In genomic region chrX:98936707-98937554, GRCm38 (mm10) we compare ENCODE assay signal across 8 mouse cellular contexts. TPM values are rescaled to one million over a fixed set of nuclear protein-coding genes. Genes with fewer than 3 reads are reported as not detected.
DNase-seq lines count a peak whose midpoint lies in the region; ATAC-seq and TF ChIP-seq lines count a peak whose summit lies in the region.

No protein-coding gene starts in this region.

- H3K27ac ChIP-seq in heart, embryonic 12.5 days (ENCODE audit: poor library complexity, severe bottlenecking): peak overlapping the region; percentile 93
- peak overlapping the region; percentile 90 for H3K27ac ChIP-seq in kidney, postnatal 0 days
- H3K27ac ChIP-seq in liver, embryonic 12.5 days: peak overlapping the region; percentile 91
- H3K27ac ChIP-seq in stomach, embryonic 15.5 days: peak overlapping the region; percentile 96

- ATAC-seq in heart, embryonic 12.5 days (ENCODE audit: insufficient number of reproducible peaks, low FRiP score): peak; percentile 90
- ATAC-seq in kidney, postnatal 0 days (replicated peaks; ENCODE audit: low FRiP score, low read depth): peak; percentile 95
- ATAC-seq in liver, embryonic 12.5 days: peak; percentile 82
- ATAC-seq in stomach, embryonic 15.5 days (ENCODE audit: insufficient read depth, low FRiP score, low read depth): peak; percentile 90

- H3K9ac ChIP-seq in heart, embryonic 12.5 days: peak overlapping the region; percentile 74
- peak overlapping the region; percentile 61 for H3K9ac ChIP-seq in kidney, postnatal 0 days (ENCODE audit: low read depth, low read length)
- H3K9ac ChIP-seq in liver, embryonic 12.5 days: peak overlapping the region; percentile 79
- H3K9ac ChIP-seq in stomach, embryonic 15.5 days: peak overlapping the region; percentile 48; the same call in 1 of the 2 replicates

- peak; percentile 95 for DNase-seq in brain, embryonic 14.5 days (ENCODE audit: low read depth)
- peak; percentile 94 for DNase-seq in kidney, postnatal 0 days (ENCODE audit: low spot score)
- peak; percentile 93 to 94 for DNase-seq in natural killer cell, adult 2 months (ENCODE audit: low spot score in 2 of 2)

- no peak for TF ChIP-seq CTCF in C2C12 (IDR thresholded peaks at IDR 0.05; ENCODE audit: control insufficient read depth, insufficient read depth, insufficient read length)
- no peak for TF ChIP-seq CTCF in brain, embryonic 14.5 days (IDR thresholded peaks at IDR 0.05; ENCODE audit: borderline replicate concordance, extremely low read depth, insufficient read depth, insufficient read length)
- TF ChIP-seq CTCF in kidney, postnatal 0 days (IDR thresholded peaks at IDR 0.05; ENCODE audit: low read depth): no peak

- H3K4me3 ChIP-seq in C2C12 (ENCODE audit: insufficient read depth, poor library complexity, severe bottlenecking): peak overlapping the region; percentile 56
- peak overlapping the region; percentile 72 for H3K4me3 ChIP-seq in erythroblast, embryonic 14.5 days (replicated peaks)
- H3K4me3 ChIP-seq in heart, embryonic 12.5 days: peak overlapping the region; percentile 62
- peak overlapping the region; percentile 46 for H3K4me3 ChIP-seq in kidney, postnatal 0 days (replicated peaks; ENCODE audit: low read depth, low read length)
- H3K4me3 ChIP-seq in liver, embryonic 12.5 days: peak overlapping the region; percentile 69
- peak overlapping the region; percentile 64 for H3K4me3 ChIP-seq in stomach, embryonic 15.5 days (replicated peaks)

- H3K79me2 ChIP-seq in C2C12 (ENCODE audit: control insufficient read depth, insufficient read depth): peaks cover 16% of the 10 kb centered on the region

- no peaks in the 10 kb centered on the region for H3K36me3 ChIP-seq in C2C12 (ENCODE audit: control insufficient read depth, insufficient read depth)
- peaks cover 12% of the 10 kb centered on the region for H3K36me3 ChIP-seq in erythroblast, embryonic 14.5 days (ENCODE audit: control insufficient read depth)
- no peaks in the 10 kb centered on the region for H3K36me3 ChIP-seq in heart, embryonic 12.5 days
- H3K36me3 ChIP-seq in kidney, postnatal 0 days (ENCODE audit: insufficient read depth, low read length): no peaks in the 10 kb centered on the region
- H3K36me3 ChIP-seq in liver, embryonic 12.5 days: peaks cover 10% of the 10 kb centered on the region
- no peaks in the 10 kb centered on the region for H3K36me3 ChIP-seq in stomach, embryonic 15.5 days

- H3K27me3 ChIP-seq in C2C12 (ENCODE audit: control insufficient read depth, insufficient read depth, insufficient read length): no peaks in the 10 kb centered on the region
- H3K27me3 ChIP-seq in erythroblast, embryonic 14.5 days (ENCODE audit: control insufficient read depth): no peaks in the 10 kb centered on the region; the same call in 1 of the 2 replicates
- no peaks in the 10 kb centered on the region for H3K27me3 ChIP-seq in heart, embryonic 12.5 days (replicated peaks)
- H3K27me3 ChIP-seq in kidney, postnatal 0 days (ENCODE audit: insufficient read depth, low read length): no peaks in the 10 kb centered on the region
- H3K27me3 ChIP-seq in liver, embryonic 12.5 days (replicated peaks): no peaks in the 10 kb centered on the region
- H3K27me3 ChIP-seq in stomach, embryonic 15.5 days (replicated peaks): no peaks in the 10 kb centered on the region

- H3ac ChIP-seq in C2C12 (ENCODE audit: control insufficient read depth, insufficient read length, low read depth): peak overlapping the region; percentile 77

- TF ChIP-seq POLR2A in brain, embryonic 14.5 days (IDR thresholded peaks at IDR 0.05; ENCODE audit: borderline replicate concordance, extremely low read depth, insufficient read depth, insufficient read length, poor library complexity, severe bottlenecking): peak; percentile 35; the same call in 1 of the 2 replicates

- H3K4me2 ChIP-seq in heart, embryonic 12.5 days: peak overlapping the region; percentile 69
- peak overlapping the region; percentile 51 for H3K4me2 ChIP-seq in kidney, postnatal 0 days (ENCODE audit: low read length)
- peak overlapping the region; percentile 76 for H3K4me2 ChIP-seq in liver, embryonic 12.5 days
- peak overlapping the region; percentile 60 for H3K4me2 ChIP-seq in stomach, embryonic 15.5 days

- H3K79me3 ChIP-seq in C2C12 (ENCODE audit: low read depth): peaks cover 11% of the 10 kb centered on the region

- WGBS in heart, embryonic 12.5 days: 20% methylated on average over 66 of the region's 66 CpGs
- WGBS in kidney, postnatal 0 days: 27% methylated on average over 66 of the region's 66 CpGs
- 14% methylated on average over 65 of the region's 66 CpGs for WGBS in liver, embryonic 12.5 days (ENCODE audit: insufficient replicate concordance)
- WGBS in stomach, embryonic 15.5 days: 21% methylated on average over 66 of the region's 66 CpGs

- H3K4me1 ChIP-seq in erythroblast, embryonic 14.5 days (ENCODE audit: control insufficient read depth): peaks cover 22% of the 10 kb centered on the region
- H3K4me1 ChIP-seq in heart, embryonic 12.5 days (replicated peaks): 0 out of 2 replicates have a peak, but pooled peaks cover 7% of the 10 kb centered on the region
- no peaks in the 10 kb centered on the region for H3K4me1 ChIP-seq in kidney, postnatal 0 days (replicated peaks; ENCODE audit: insufficient read depth, low read length)
- H3K4me1 ChIP-seq in liver, embryonic 12.5 days: peaks cover 11% of the 10 kb centered on the region
- no peaks in the 10 kb centered on the region for H3K4me1 ChIP-seq in stomach, embryonic 15.5 days

- peaks cover 17% of the 10 kb centered on the region for H3K9me3 ChIP-seq in erythroblast, embryonic 14.5 days (ENCODE audit: control insufficient read depth, low read length)
- H3K9me3 ChIP-seq in heart, embryonic 12.5 days (replicated peaks): no peaks in the 10 kb centered on the region
- H3K9me3 ChIP-seq in kidney, postnatal 0 days (replicated peaks; ENCODE audit: low read length): no peaks in the 10 kb centered on the region
- no peaks in the 10 kb centered on the region for H3K9me3 ChIP-seq in liver, embryonic 12.5 days (replicated peaks)
- H3K9me3 ChIP-seq in stomach, embryonic 15.5 days: no peaks in the 10 kb centered on the region

TF ChIP-seq in C2C12, 6 proteins besides CTCF, POLR2A, EP300 and RAD21:
- TF ChIP-seq CEBPB (IDR thresholded peaks at IDR 0.05; ENCODE audit: low read depth) (no peak), FOSL1 (IDR thresholded peaks at IDR 0.05; ENCODE audit: insufficient read depth, low read length, poor library complexity, severe bottlenecking) (no peak), MYOD1 (IDR thresholded peaks at IDR 0.05; ENCODE audit: control insufficient read depth, insufficient read length, low read depth) (no peak), USF1 (IDR thresholded peaks at IDR 0.05; ENCODE audit: low read depth) (no peak), MYOG (IDR thresholded peaks at IDR 0.05; ENCODE audit: control insufficient read depth, extremely low read depth, insufficient read length) (no peak)

RNA-seq across cellular contexts. Expression of gene Yipf6, which starts 0.8 kb away (rescaled TPM):
- 11.3 TPM for polyA plus RNA-seq in C2C12 (2012; fragmentation: generic; extraction: Trizol)
- 15.8 and 17.8 TPM in 2 replicates for polyA plus RNA-seq in brain, embryonic 14.5 days (2012; rRNA removed)
- 0.52 and 0.73 TPM in 2 replicates for polyA plus RNA-seq in erythroblast, embryonic 14.5 days (2012)
- polyA plus RNA-seq in heart, embryonic 12.5 days (2016; fragmentation: Nextera tagmentation; extraction: Ambion mirVana): 18.6 and 19.6 TPM in 2 replicates
- 21.2 and 22.3 TPM in 2 replicates for polyA plus RNA-seq in kidney, postnatal 0 days (2015; fragmentation: Nextera tagmentation; extraction: Ambion mirVana)
- polyA plus RNA-seq in liver, embryonic 12.5 days (2016; fragmentation: Nextera tagmentation; extraction: Ambion mirVana): 15.1 and 15.5 TPM in 2 replicates
- polyA plus RNA-seq in stomach, embryonic 15.5 days (2015; fragmentation: Nextera tagmentation; extraction: Ambion mirVana): 28.1 and 28.5 TPM in 2 replicates

RNA-seq across cellular contexts. Expression of gene Ophn1, which starts 46.1 kb away (rescaled TPM):
- 1.3 TPM for polyA plus RNA-seq in C2C12 (2012; fragmentation: generic; extraction: Trizol)
- polyA plus RNA-seq in brain, embryonic 14.5 days (2012; rRNA removed): 23.7 and 26.6 TPM in 2 replicates
- polyA plus RNA-seq in erythroblast, embryonic 14.5 days (2012): not detected in 2 replicates
- 11.0 and 11.2 TPM in 2 replicates for polyA plus RNA-seq in heart, embryonic 12.5 days (2016; fragmentation: Nextera tagmentation; extraction: Ambion mirVana)
- polyA plus RNA-seq in kidney, postnatal 0 days (2015; fragmentation: Nextera tagmentation; extraction: Ambion mirVana): 10.9 and 13.0 TPM in 2 replicates
- polyA plus RNA-seq in liver, embryonic 12.5 days (2016; fragmentation: Nextera tagmentation; extraction: Ambion mirVana): 3.5 and 4.1 TPM in 2 replicates
- polyA plus RNA-seq in stomach, embryonic 15.5 days (2015; fragmentation: Nextera tagmentation; extraction: Ambion mirVana): 11.5 and 12.2 TPM in 2 replicates

Comparison
In these comparisons a context has a peak if more than half of its experiments do, and no peak if none do; other contexts are left out.
1. Peak in every context shown above with its lines: DNase-seq, ATAC-seq, H3K4me3 ChIP-seq and H3K27ac ChIP-seq.